Mouse (Mus musculus): ENCODE measurements at regions not wholly inside any gene's neighbourhood (a gene's known extent, or its start where the extent isn't known, plus 50 kb on each side); places are given as distances from the start of the nearest gene placed in this dataset.

GRCm38 (mm10) chr8:77870264-77870663 is 146.0 kb upstream of the Ednra start:
- TF ChIP-seq POLR2A (IDR thresholded peaks at IDR 0.05; ENCODE audit: borderline replicate concordance, extremely low read depth, insufficient read depth, insufficient read length, poor library complexity, severe bottlenecking) (no peak), CTCF (IDR thresholded peaks at IDR 0.05; ENCODE audit: borderline replicate concordance, extremely low read depth, insufficient read depth, insufficient read length) (no peak)
- no peak for DNase-seq (ENCODE audit: low read depth)

- no peak for DNase-seq (ENCODE audit: low read depth)
- no peak for TF ChIP-seq CTCF (IDR thresholded peaks at IDR 0.05; ENCODE audit: borderline replicate concordance, extremely low read depth, insufficient read depth, insufficient read length)
- no peak for TF ChIP-seq POLR2A (IDR thresholded peaks at IDR 0.05; ENCODE audit: borderline replicate concordance, extremely low read depth, insufficient read depth, insufficient read length, poor library complexity, severe bottlenecking)
Measured at GRCm38 (mm10) chr8:77872771-77873170, 148.5 kb upstream of the Ednra start.

GRCm38 (mm10) chr8:77919776-77920175 is 195.5 kb upstream of the Ednra start:
- TF ChIP-seq POLR2A (IDR thresholded peaks at IDR 0.05; ENCODE audit: borderline replicate concordance, extremely low read depth, insufficient read depth, insufficient read length, poor library complexity, severe bottlenecking): no peak
- no peak for TF ChIP-seq CTCF (IDR thresholded peaks at IDR 0.05; ENCODE audit: borderline replicate concordance, extremely low read depth, insufficient read depth, insufficient read length)
- no peak for DNase-seq (ENCODE audit: low read depth)

GRCm38 (mm10) chr8:77921868-77922267 is 197.6 kb upstream of the Ednra start:
- DNase-seq (ENCODE audit: low read depth): no peak
- TF ChIP-seq CTCF (IDR thresholded peaks at IDR 0.05; ENCODE audit: borderline replicate concordance, extremely low read depth, insufficient read depth, insufficient read length) (no peak), POLR2A (IDR thresholded peaks at IDR 0.05; ENCODE audit: borderline replicate concordance, extremely low read depth, insufficient read depth, insufficient read length, poor library complexity, severe bottlenecking) (no peak)

- TF ChIP-seq CTCF (IDR thresholded peaks at IDR 0.05; ENCODE audit: borderline replicate concordance, extremely low read depth, insufficient read depth, insufficient read length) (no peak), POLR2A (IDR thresholded peaks at IDR 0.05; ENCODE audit: borderline replicate concordance, extremely low read depth, insufficient read depth, insufficient read length, poor library complexity, severe bottlenecking) (no peak)
Measured at GRCm38 (mm10) chr8:77947702-77948101, 223.4 kb upstream of the Ednra start.

GRCm38 (mm10) chr8:77949640-77950039 is 225.4 kb upstream of the Ednra start:
- peak; percentile 3 for DNase-seq (ENCODE audit: low read depth)
- TF ChIP-seq CTCF (IDR thresholded peaks at IDR 0.05; ENCODE audit: borderline replicate concordance, extremely low read depth, insufficient read depth, insufficient read length): no peak
- TF ChIP-seq POLR2A (IDR thresholded peaks at IDR 0.05; ENCODE audit: borderline replicate concordance, extremely low read depth, insufficient read depth, insufficient read length, poor library complexity, severe bottlenecking): no peak

More at GRCm38 (mm10) chr8:77947702-77948101, 223.4 kb upstream of the Ednra start:
- DNase-seq (ENCODE audit: low read depth): no peak

- TF ChIP-seq POLR2A (IDR thresholded peaks at IDR 0.05; ENCODE audit: borderline replicate concordance, extremely low read depth, insufficient read depth, insufficient read length, poor library complexity, severe bottlenecking) (no peak), CTCF (IDR thresholded peaks at IDR 0.05; ENCODE audit: borderline replicate concordance, extremely low read depth, insufficient read depth, insufficient read length) (no peak)
- no peak for DNase-seq (ENCODE audit: low read depth)
Measured at GRCm38 (mm10) chr8:77958814-77959372, 234.6 kb upstream of the Ednra start.

GRCm38 (mm10) chr8:77963102-77963698 is 238.9 kb upstream of the Ednra start:
- peak; percentile 39 for DNase-seq (ENCODE audit: low read depth)
- TF ChIP-seq POLR2A (IDR thresholded peaks at IDR 0.05; ENCODE audit: borderline replicate concordance, extremely low read depth, insufficient read depth, insufficient read length, poor library complexity, severe bottlenecking) (no peak), CTCF (IDR thresholded peaks at IDR 0.05; ENCODE audit: borderline replicate concordance, extremely low read depth, insufficient read depth, insufficient read length) (no peak)

GRCm38 (mm10) chr8:77970378-77970777 is 242.7 kb upstream of the Ttc29 start:
- DNase-seq (ENCODE audit: low read depth): no peak
- no peak for TF ChIP-seq CTCF (IDR thresholded peaks at IDR 0.05; ENCODE audit: borderline replicate concordance, extremely low read depth, insufficient read depth, insufficient read length)
- no peak for TF ChIP-seq POLR2A (IDR thresholded peaks at IDR 0.05; ENCODE audit: borderline replicate concordance, extremely low read depth, insufficient read depth, insufficient read length, poor library complexity, severe bottlenecking)

- no peak for TF ChIP-seq POLR2A (IDR thresholded peaks at IDR 0.05; ENCODE audit: borderline replicate concordance, extremely low read depth, insufficient read depth, insufficient read length, poor library complexity, severe bottlenecking)
- TF ChIP-seq CTCF (IDR thresholded peaks at IDR 0.05; ENCODE audit: borderline replicate concordance, extremely low read depth, insufficient read depth, insufficient read length): no peak
- no peak for DNase-seq (ENCODE audit: low read depth)
Measured at GRCm38 (mm10) chr8:77973714-77974113, 239.4 kb upstream of the Ttc29 start.

GRCm38 (mm10) chr8:77979106-77979505 is 234.0 kb upstream of the Ttc29 start:
- TF ChIP-seq POLR2A (IDR thresholded peaks at IDR 0.05; ENCODE audit: borderline replicate concordance, extremely low read depth, insufficient read depth, insufficient read length, poor library complexity, severe bottlenecking) (no peak), CTCF (IDR thresholded peaks at IDR 0.05; ENCODE audit: borderline replicate concordance, extremely low read depth, insufficient read depth, insufficient read length) (no peak)

GRCm38 (mm10) chr8:77980701-77981100 is 232.4 kb upstream of the Ttc29 start:
- DNase-seq (ENCODE audit: low read depth): no peak
- TF ChIP-seq CTCF (IDR thresholded peaks at IDR 0.05; ENCODE audit: borderline replicate concordance, extremely low read depth, insufficient read depth, insufficient read length): no peak
- TF ChIP-seq POLR2A (IDR thresholded peaks at IDR 0.05; ENCODE audit: borderline replicate concordance, extremely low read depth, insufficient read depth, insufficient read length, poor library complexity, severe bottlenecking): no peak

More at GRCm38 (mm10) chr8:77979106-77979505, 234.0 kb upstream of the Ttc29 start:
- DNase-seq (ENCODE audit: low read depth): no peak

Measured in brain, embryonic 14.5 days (tissue).